Mouse (Mus musculus) limb, embryonic 11.5 days (tissue): ENCODE data around the gene Olfr118. TPM values are rescaled to one million over a fixed set of nuclear protein-coding genes. Genes with fewer than 3 reads are reported as not detected.
"Not testable (repeated sequence)": the region's sequence is repeated elsewhere in the genome, so short reads cannot be mapped to it uniquely, and the experiment has no call there.

ENCODE experiments used
- ATAC-seq: fragments of 200-750 bp; cut with Nextera tagmentation; 2 replicates; pipeline ENCODE4 v1.8.0; 2017; ENCODE audit warnings: low read depth; ENCODE audit not compliant: insufficient number of reproducible peaks, low FRiP score, low TSS enrichment
- DNase-seq: peaks from one replicate; pipeline ENCODE4 v3.0.0-alpha.2; 2015; ENCODE audit warnings: low spot score
- H3K27ac ChIP-seq: fragments of 300-500 bp; sonication (generic); replicated peaks from 2 replicates; pipeline ENCODE4 v1.5.1; 2014; ENCODE audit warnings: low read depth, mild to moderate bottlenecking, low read length
- H3K27me3 ChIP-seq: fragments of 300-500 bp; sonication (generic); 2 replicates; pipeline ENCODE4 v1.6.1; 2014; ENCODE audit warnings: mild to moderate bottlenecking, low read length, mixed read lengths; ENCODE audit not compliant: control insufficient read depth, insufficient read depth
- H3K36me3 ChIP-seq: fragments of 300-500 bp; sonication (generic); 2 replicates; pipeline ENCODE4 v1.6.1; 2014; ENCODE audit warnings: mild to moderate bottlenecking, low read length, moderate library complexity, mixed read lengths; ENCODE audit not compliant: control insufficient read depth, insufficient read depth
- H3K4me1 ChIP-seq: fragments of 300-500 bp; sonication (generic); 2 replicates; pipeline ENCODE4 v1.6.1; 2014; ENCODE audit warnings: low read length, mixed read lengths; ENCODE audit not compliant: control insufficient read depth, insufficient read depth
- H3K4me2 ChIP-seq: fragments of 300-500 bp; sonication (generic); 2 replicates; pipeline ENCODE4 v1.6.1; 2014; ENCODE audit warnings: low read depth, mild to moderate bottlenecking, moderate library complexity; ENCODE audit not compliant: severe bottlenecking
- H3K4me3 ChIP-seq: fragments of 300-500 bp; sonication (generic); 2 replicates; pipeline ENCODE4 v1.5.1; 2014; ENCODE audit warnings: low read depth, low read length
- H3K9ac ChIP-seq: fragments of 300-500 bp; sonication (generic); 2 replicates; pipeline ENCODE4 v1.6.1; 2014; ENCODE audit warnings: mild to moderate bottlenecking, low read length
- H3K9me3 ChIP-seq: fragments of 300-500 bp; sonication (generic); 2 replicates; pipeline ENCODE4 v1.6.1; 2016; ENCODE audit warnings: low read length; ENCODE audit not compliant: control insufficient read depth
- WGBS: fragments of 180-500 bp; shearing (Covaris S2); extraction: QIAGEN DNeasy Blood & Tissue Kit; methylation state at CpG from one replicate; pipeline ENCODE4 v1.1.7; 2014; 5-methylcytosine and 5-hydroxymethylcytosine counted together
- polyA plus RNA-seq: library from polyadenylated mRNA; unstranded; fragments of >200 nt; fragmentation: Nextera tagmentation; extraction: Ambion mirVana; gene quantifications from 2 replicates; pipeline ENCODE4 v1.2.1, GENCODE M21; 2014

Olfr118 gene
- polyA plus RNA-seq, result not detected in 2 replicates

GRCm38 (mm10) chr17:37666688-37667087 is at the start of gene Olfr118:
Gene Olfr118 (plus strand): TSS chr17:37666988.
- Histone ChIP-seq H3K4me3 (no peak within 1 kb of the TSS), H3K9ac (no peak within 1 kb of the TSS), H3K27ac (no peak within 1 kb of the TSS), H3K36me3 (no peaks in the 10 kb centered on the region), H3K4me1 (no peaks in the 10 kb centered on the region), H3K9me3 (no peaks in the 10 kb centered on the region), H3K27me3 (no peaks in the 10 kb centered on the region), H3K4me2 (no peak within 1 kb of the TSS)
- WGBS, result 63% methylated on average over 2 of the region's 2 CpGs
- ATAC-seq (no peak), DNase-seq (no peak)

GRCm38 (mm10) chr17:37627009-37627408 is 39.8 kb upstream of the Olfr118 start, which contains the start of the genes Olfr115 and Olfr116:
Gene Olfr115 (minus strand): TSS chr17:37627109.
Gene Olfr116 (minus strand): TSS chr17:37627199.
- Histone ChIP-seq H3K27ac (no peak within 1 kb of the TSS), H3K36me3 (no peaks in the 10 kb centered on the region), H3K4me1 (no peaks in the 10 kb centered on the region), H3K9me3 (peaks cover 4% of the 10 kb centered on the region; the same call in 1 of the 2 replicates), H3K4me3 (no peak within 1 kb of the TSS), H3K27me3 (no peaks in the 10 kb centered on the region), H3K4me2 (no peak within 1 kb of the TSS), H3K9ac (no peak within 1 kb of the TSS)
- DNase-seq (no peak), ATAC-seq (no peak)
- WGBS, result 84% methylated on average over 2 of the region's 2 CpGs

- DNase-seq, result no peak
- Histone ChIP-seq H3K27ac (no peak within 1 kb of the TSS), H3K27me3 (no peaks in the 10 kb centered on the region), H3K36me3 (no peaks in the 10 kb centered on the region), H3K4me1 (no peaks in the 10 kb centered on the region), H3K4me2 (no peak within 1 kb of the TSS), H3K9me3 (no peaks in the 10 kb centered on the region), H3K9ac (no peak within 1 kb of the TSS), H3K4me3 (no peak within 1 kb of the TSS)
- no peak for ATAC-seq
- WGBS, result 71% methylated on average over 1 of the region's 1 CpGs
These were observed 3.1 kb upstream of the Olfr118 start, which contains the start of gene Olfr117 for GRCm38 (mm10) chr17:37663682-37664081. Gene Olfr117 (minus strand): TSS chr17:37663782.

GRCm38 (mm10) chr17:37696264-37696663 is 29.5 kb downstream of the Olfr118 start, which contains the start of gene Olfr119:
Gene Olfr119 (plus strand): TSS chr17:37696564.
- H3K27me3 ChIP-seq, H3K4me1 ChIP-seq, H3K36me3 ChIP-seq, ATAC-seq, H3K27ac ChIP-seq, H3K9me3 ChIP-seq, H3K4me2 ChIP-seq, H3K4me3 ChIP-seq, DNase-seq, H3K9ac ChIP-seq: not testable (repeated sequence)
- 76% methylated on average over 1 of the region's 1 CpGs for WGBS

GRCm38 (mm10) chr17:37721508-37721907 is 54.7 kb downstream of the Olfr118 start, which contains the start of gene Olfr120:
Gene Olfr120 (plus strand): TSS chr17:37721808.
- Histone ChIP-seq H3K9me3 (no peaks in the 10 kb centered on the region), H3K36me3 (no peaks in the 10 kb centered on the region), H3K9ac (no peak within 1 kb of the TSS), H3K4me2 (no peak within 1 kb of the TSS), H3K4me3 (no peak within 1 kb of the TSS), H3K27ac (no peak within 1 kb of the TSS), H3K27me3 (no peaks in the 10 kb centered on the region), H3K4me1 (no peaks in the 10 kb centered on the region)
- no peak for ATAC-seq
- no peak for DNase-seq
- WGBS, result 74% methylated on average over 1 of the region's 1 CpGs

Other genes starting within 250 kb of the Olfr118 start
- gene Olfr108, start 221.5 kb upstream of the Olfr118 start, polyA plus RNA-seq, result not detected in 2 replicates
- gene Olfr109, start 208.1 kb upstream of the Olfr118 start, polyA plus RNA-seq, result not detected in 2 replicates
- not detected in 2 replicates for gene H2-M2, start 183.4 kb upstream of the Olfr118 start, polyA plus RNA-seq
- not detected in 2 replicates for gene Olfr110, start 174.5 kb upstream of the Olfr118 start, polyA plus RNA-seq
- not detected in 2 replicates for gene Olfr111, start 159.0 kb upstream of the Olfr118 start, polyA plus RNA-seq
- gene Olfr112, start 97.5 kb upstream of the Olfr118 start, polyA plus RNA-seq, result not detected in 2 replicates
- gene Olfr113, start 89.3 kb upstream of the Olfr118 start, polyA plus RNA-seq, result not detected in 2 replicates
- not detected in 2 replicates for gene Olfr114, start 74.2 kb upstream of the Olfr118 start, polyA plus RNA-seq
- not detected in 2 replicates for gene Olfr115, start 39.9 kb upstream of the Olfr118 start, polyA plus RNA-seq
- not detected in 2 replicates for gene Olfr116, start 39.8 kb upstream of the Olfr118 start, polyA plus RNA-seq
- not detected in 2 replicates for gene Olfr117, start 3.2 kb upstream of the Olfr118 start, polyA plus RNA-seq
- gene Olfr119, start 29.6 kb downstream of the Olfr118 start, polyA plus RNA-seq, result not detected in 2 replicates
- not detected in 2 replicates for gene Olfr120, start 54.8 kb downstream of the Olfr118 start, polyA plus RNA-seq
- not detected in 2 replicates for gene Olfr121, start 81.9 kb downstream of the Olfr118 start, polyA plus RNA-seq
- not detected in 2 replicates for gene Olfr122, start 101.6 kb downstream of the Olfr118 start, polyA plus RNA-seq
- not detected in 2 replicates for gene Olfr123, start 126.5 kb downstream of the Olfr118 start, polyA plus RNA-seq
- not detected in 2 replicates for gene Olfr124, start 132.9 kb downstream of the Olfr118 start, polyA plus RNA-seq
- not detected in 2 replicates for gene Olfr125, start 166.0 kb downstream of the Olfr118 start, polyA plus RNA-seq
- not detected in 2 replicates for gene Olfr126, start 180.5 kb downstream of the Olfr118 start, polyA plus RNA-seq
- gene Olfr127, start 233.4 kb downstream of the Olfr118 start, polyA plus RNA-seq, result not detected in 2 replicates